Mouse (Mus musculus) inflammation-experienced regulatory T-cells, adult 6 months (primary cell): ENCODE results near the gene Macf1. TPM values are rescaled to one million over a fixed set of nuclear protein-coding genes. Genes with fewer than 3 reads are reported as not detected.

Experiments used
- ATAC-seq: one replicate; pipeline ENCODE4 v1.8.0; 2017
- polyA plus RNA-seq, 3 experiments: library from polyadenylated mRNA; unstranded; fragments of 100-300 nt; shearing (Covaris generic); gene quantifications; one replicate each; pipeline ENCODE4 v1.2.1; 2017

Macf1 gene
- polyA plus RNA-seq, 3 experiments from 2014 or later: 87.3 to 165 (median 153) TPM

GRCm38 (mm10) chr4:123592046-123592445 lies 92.1 kb downstream of the Macf1 start:
- ATAC-seq: no peak

GRCm38 (mm10) chr4:123591026-123591635 lies 93.0 kb downstream of the Macf1 start:
- ATAC-seq: no peak

- ATAC-seq: no peak
Observed at GRCm38 (mm10) chr4:123589496-123589895, 94.7 kb downstream of the Macf1 start.

GRCm38 (mm10) chr4:123588353-123589301 lies 95.5 kb downstream of the Macf1 start:
- ATAC-seq: peak; percentile 68

- no peak for ATAC-seq
Observed at GRCm38 (mm10) chr4:123587616-123588015, 96.5 kb downstream of the Macf1 start.

- no peak for ATAC-seq
Observed at GRCm38 (mm10) chr4:123584720-123585093, 99.5 kb downstream of the Macf1 start.

GRCm38 (mm10) chr4:123584084-123584719 lies 100.0 kb downstream of the Macf1 start:
- peak; percentile 83 for ATAC-seq

- peak; percentile 91 for ATAC-seq
Observed at GRCm38 (mm10) chr4:123577469-123578088, 106.6 kb downstream of the Macf1 start.

- peak; percentile 45 for ATAC-seq
Observed at GRCm38 (mm10) chr4:123572434-123573336, 111.5 kb downstream of the Macf1 start.

- ATAC-seq: peak; percentile 90
Observed at GRCm38 (mm10) chr4:123571869-123572268, 112.3 kb downstream of the Macf1 start.

GRCm38 (mm10) chr4:123565291-123565861 lies 118.8 kb downstream of the Macf1 start:
- no peak for ATAC-seq

- peak; percentile 89 for ATAC-seq
Observed at GRCm38 (mm10) chr4:123564051-123564791, 119.9 kb downstream of the Macf1 start.

GRCm38 (mm10) chr4:123562177-123562815 lies 121.9 kb downstream of the Macf1 start:
- ATAC-seq: no peak

- ATAC-seq: no peak
Observed at GRCm38 (mm10) chr4:123560896-123561295, 123.3 kb downstream of the Macf1 start.

GRCm38 (mm10) chr4:123558496-123558895 lies 125.7 kb downstream of the Macf1 start:
- no peak for ATAC-seq

GRCm38 (mm10) chr4:123555251-123555650 lies 128.9 kb downstream of the Macf1 start:
- no peak for ATAC-seq

GRCm38 (mm10) chr4:123552689-123553088 lies 131.5 kb downstream of the Macf1 start:
- no peak for ATAC-seq

GRCm38 (mm10) chr4:123548317-123548716 lies 135.8 kb downstream of the Macf1 start:
- no peak for ATAC-seq

GRCm38 (mm10) chr4:123543691-123544090 lies 140.5 kb downstream of the Macf1 start:
- no peak for ATAC-seq

- ATAC-seq: peak; percentile 92
Observed at GRCm38 (mm10) chr4:123535271-123535670, 148.9 kb downstream of the Macf1 start.
